21 mouse cellular contexts compared by ENCODE assay signal in genomic region chr7:43608316-43608824, GRCm38 (mm10). TPM values are rescaled to one million over a fixed set of nuclear protein-coding genes. Genes with fewer than 3 reads are reported as not detected.
"Had no signal": no experiment of that assay in that cellular context is flagged by ENCODE, and none has a peak within 500 bp of the region (broad histone marks: within the 10 kb centered on the region; RNA-seq: fewer than 3 reads in every experiment).

No protein-coding gene starts in this region.

- H3K9me3 ChIP-seq: limb, embryonic 10.5 days; limb, embryonic 13.5 days; liver, embryonic 12.5 days; liver, embryonic 15.5 days; lung, embryonic 15.5 days; midbrain, embryonic 12.5 days; midbrain, embryonic 15.5 days; neural tube, embryonic 13.5 days had no signal

- DNase-seq: kidney, adult 9 months; kidney, postnatal 14 days; kidney, postnatal 4 days; liver; lung, postnatal 10 days; thymus, postnatal 25 days had no signal

- H3K4me1 ChIP-seq: limb, embryonic 13.5 days; lung, embryonic 15.5 days had no signal

- H3K27me3 ChIP-seq: lung, embryonic 15.5 days; neural tube, embryonic 13.5 days had no signal

- H3K4me3 ChIP-seq: limb, embryonic 13.5 days; liver, embryonic 12.5 days; liver, embryonic 15.5 days; lung, embryonic 15.5 days; midbrain, embryonic 12.5 days; midbrain, embryonic 15.5 days; myocyte; neural tube, embryonic 13.5 days had no signal

- H3K36me3 ChIP-seq: limb, embryonic 10.5 days; limb, embryonic 13.5 days; liver, embryonic 12.5 days; liver, embryonic 15.5 days; lung, embryonic 15.5 days; midbrain, embryonic 12.5 days; midbrain, embryonic 15.5 days; neural tube, embryonic 13.5 days had no signal

- H3K27ac ChIP-seq: limb, embryonic 10.5 days; limb, embryonic 13.5 days; liver, embryonic 12.5 days; liver, embryonic 15.5 days; lung, embryonic 15.5 days; midbrain, embryonic 12.5 days; midbrain, embryonic 15.5 days; neural tube, embryonic 13.5 days had no signal

RNA-seq across cellular contexts. Expression of gene Zfp819, which starts 1.4 kb away (rescaled TPM):
- total RNA-seq: megakaryocyte-erythroid progenitor cell, adult 5-6 weeks had no signal
- polyA plus RNA-seq: liver, embryonic 12.5 days; liver, embryonic 15.5 days; myocyte; small intestine, adult 2 months; stomach, embryonic 16.5 days had no signal

RNA-seq across cellular contexts. Expression of gene Ceacam18, which starts 26.1 kb away (rescaled TPM):
- total RNA-seq: left cerebral cortex, adult 8-10 months; megakaryocyte-erythroid progenitor cell, adult 5-6 weeks had no signal
- polyA plus RNA-seq: kidney, embryonic 16.5 days; limb, embryonic 10.5 days; limb, embryonic 13.5 days; liver, embryonic 12.5 days; lung, embryonic 15.5 days; midbrain, embryonic 12.5 days; midbrain, embryonic 15.5 days; myocyte; neural tube, embryonic 13.5 days; spleen, adult 2 months had no signal

RNA-seq across cellular contexts. Expression of gene Siglece, which starts 51.6 kb away (rescaled TPM):
- polyA plus RNA-seq: myocyte; neural tube, embryonic 13.5 days had no signal
